Mouse (Mus musculus) bone marrow, adult 2 months (tissue): ENCODE results near the gene Gys1.

ENCODE experiments used
- CTCF ChIP-seq: fragments of 200-500 bp; IDR thresholded peaks from 2 replicates; pipeline ENCODE4 v1.5.1; 2011; ENCODE audit warnings: low read length, control low read depth; ENCODE audit not compliant: control insufficient read depth, insufficient read depth
- POLR2A ChIP-seq: fragments of 200-500 bp; IDR thresholded peaks from 2 replicates; pipeline ENCODE4 v1.6.1; 2011; ENCODE audit warnings: low read depth, mild to moderate bottlenecking, control low read depth, low read length, borderline replicate concordance; ENCODE audit not compliant: control insufficient read depth

DNA sequence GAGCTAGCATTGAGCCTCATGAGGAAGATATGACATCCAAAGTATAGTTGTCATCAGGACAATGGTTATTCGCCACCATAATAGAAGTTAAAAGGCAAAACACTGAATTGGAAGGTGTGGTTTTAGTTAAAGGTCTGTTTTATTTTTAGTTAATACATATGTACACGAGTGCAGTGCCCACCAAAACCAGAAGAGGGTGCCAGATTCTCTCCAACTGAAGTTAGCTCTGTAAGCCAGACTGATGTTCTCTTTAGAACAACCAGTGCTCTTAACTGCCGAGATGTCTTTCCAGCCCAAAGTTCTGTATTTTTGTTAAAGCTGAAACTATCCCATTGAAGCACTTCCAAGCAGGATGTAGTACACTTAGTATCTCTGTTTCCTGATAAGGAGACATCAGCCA is 36.2 kb downstream of the Gys1 start:
- TF ChIP-seq CTCF: no peak
- no peak for TF ChIP-seq POLR2A
